Mouse (Mus musculus): ENCODE results near the gene Tfdp2. TPM values are rescaled to one million over a fixed set of nuclear protein-coding genes. Genes with fewer than 3 reads are reported as not detected.

Gene Tfdp2
- polyA plus RNA-seq, 1 experiment from 2014 or later, result 33.1 TPM

- Histone ChIP-seq H3K4me1 (replicated peaks; ENCODE audit: control insufficient read depth, insufficient read depth, low read length) (peaks cover 15% of the 10 kb centered on the region), H3K27ac (ENCODE audit: low read length) (peak within 1 kb of the TSS; percentile 89), H3K9me3 (ENCODE audit: control insufficient read depth, low read length) (no peaks in the 10 kb centered on the region), H3K4me2 (ENCODE audit: low read length) (peak within 1 kb of the TSS; percentile 87), H3K36me3 (ENCODE audit: control insufficient read depth, insufficient read depth) (no peaks in the 10 kb centered on the region), H3K27me3 (replicated peaks; ENCODE audit: control insufficient read depth, insufficient read depth, low read length) (no peaks in the 10 kb centered on the region), H3K4me3 (replicated peaks; ENCODE audit: low read length) (peak within 1 kb of the TSS; percentile 91), H3K9ac (replicated peaks; ENCODE audit: low read depth, low read length) (peak within 1 kb of the TSS; percentile 91)
- under 1% methylated on average over 71 of the region's 81 CpGs for WGBS
- ATAC-seq, result peak; percentile 97
Observed at GRCm38 (mm10) chr9:96364141-96364838, 168.2 kb downstream of the Tfdp2 start, which contains the start of gene Atp1b3. Gene Atp1b3, minus strand, starts transcription at chr9:96364442.

- Histone ChIP-seq H3K4me1 (replicated peaks; ENCODE audit: control insufficient read depth, insufficient read depth, low read length) (peaks cover 15% of the 10 kb centered on the region), H3K27ac (ENCODE audit: low read length) (no peak overlapping the region), H3K27me3 (replicated peaks; ENCODE audit: control insufficient read depth, insufficient read depth, low read length) (no peaks in the 10 kb centered on the region), H3K9ac (replicated peaks; ENCODE audit: low read depth, low read length) (no peak overlapping the region), H3K9me3 (ENCODE audit: control insufficient read depth, low read length) (no peaks in the 10 kb centered on the region), H3K36me3 (ENCODE audit: control insufficient read depth, insufficient read depth) (no peaks in the 10 kb centered on the region), H3K4me3 (replicated peaks; ENCODE audit: low read length) (no peak overlapping the region), H3K4me2 (ENCODE audit: low read length) (no peak overlapping the region)
- WGBS, result 73% methylated on average over 6 of the region's 6 CpGs
- no peak for ATAC-seq
Observed at GRCm38 (mm10) chr9:96365271-96365872, 169.3 kb downstream of the Tfdp2 start.

GRCm38 (mm10) chr9:96369654-96370384, 173.7 kb downstream of the Tfdp2 start:
- H3K4me1 ChIP-seq (replicated peaks; ENCODE audit: control insufficient read depth, insufficient read depth, low read length), result no peaks in the 10 kb centered on the region
- H3K9ac ChIP-seq (replicated peaks; ENCODE audit: low read depth, low read length), result no peak overlapping the region
- no peaks in the 10 kb centered on the region for H3K36me3 ChIP-seq (ENCODE audit: control insufficient read depth, insufficient read depth)
- H3K4me2 ChIP-seq (ENCODE audit: low read length), result no peak overlapping the region
- WGBS, result 64% methylated on average over 5 of the region's 5 CpGs
- H3K27ac ChIP-seq (ENCODE audit: low read length), result no peak overlapping the region
- no peaks in the 10 kb centered on the region for H3K9me3 ChIP-seq (ENCODE audit: control insufficient read depth, low read length)
- no peaks in the 10 kb centered on the region for H3K27me3 ChIP-seq (replicated peaks; ENCODE audit: control insufficient read depth, insufficient read depth, low read length)
- no peak for ATAC-seq
- no peak overlapping the region for H3K4me3 ChIP-seq (replicated peaks; ENCODE audit: low read length)

GRCm38 (mm10) chr9:96371075-96371474, 175.0 kb downstream of the Tfdp2 start:
- H3K4me1 ChIP-seq (replicated peaks; ENCODE audit: control insufficient read depth, insufficient read depth, low read length), result no peaks in the 10 kb centered on the region
- H3K9me3 ChIP-seq (ENCODE audit: control insufficient read depth, low read length), result no peaks in the 10 kb centered on the region
- no peaks in the 10 kb centered on the region for H3K36me3 ChIP-seq (ENCODE audit: control insufficient read depth, insufficient read depth)
- no peak overlapping the region for H3K4me2 ChIP-seq (ENCODE audit: low read length)
- WGBS, result 88% methylated on average over 5 of the region's 5 CpGs
- no peak for ATAC-seq
- no peaks in the 10 kb centered on the region for H3K27me3 ChIP-seq (replicated peaks; ENCODE audit: control insufficient read depth, insufficient read depth, low read length)
- H3K4me3 ChIP-seq (replicated peaks; ENCODE audit: low read length), result no peak overlapping the region
- H3K27ac ChIP-seq (ENCODE audit: low read length), result no peak overlapping the region
- H3K9ac ChIP-seq (replicated peaks; ENCODE audit: low read depth, low read length), result no peak overlapping the region

Other genes starting within 250 kb of the Tfdp2 start
- 18.3 and 19.1 TPM in 2 replicates for gene Xrn1, start 241.5 kb upstream of the Tfdp2 start, polyA plus RNA-seq (2015; fragmentation: Nextera tagmentation; extraction: Ambion mirVana)
- 2.7 and 2.8 TPM in 2 replicates for gene Gk5, start 76.9 kb upstream of the Tfdp2 start, polyA plus RNA-seq (2015; fragmentation: Nextera tagmentation; extraction: Ambion mirVana)
- 138 and 146 TPM in 2 replicates for gene Atp1b3, start 168.2 kb downstream of the Tfdp2 start, polyA plus RNA-seq (2015; fragmentation: Nextera tagmentation; extraction: Ambion mirVana)

Data from forebrain, embryonic 16.5 days (tissue).